Mouse (Mus musculus): ENCODE measurements around the gene Ints1.

DNA sequence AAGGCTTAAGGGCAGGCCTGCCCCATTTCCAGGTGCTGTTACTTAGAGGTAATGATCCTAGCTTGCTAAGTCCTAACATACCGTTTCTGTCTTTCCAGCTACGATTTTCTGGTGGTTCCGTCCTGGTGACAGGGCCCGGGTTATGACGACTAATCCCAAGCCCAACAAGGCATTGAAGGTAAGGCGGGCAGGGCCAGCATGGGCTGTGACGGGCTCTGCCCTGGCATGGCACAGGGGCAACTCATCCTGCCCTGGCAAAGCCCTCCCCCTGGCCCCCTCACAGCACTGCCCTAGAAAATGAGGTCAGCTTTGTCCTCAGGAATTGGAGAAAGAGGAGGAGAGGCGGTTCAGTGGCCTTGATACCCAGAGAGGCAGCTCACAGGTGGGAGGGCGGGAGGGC is 23.6 kb upstream of the Ints1 start:
- TF ChIP-seq POLR2A (IDR thresholded peaks at IDR 0.05; ENCODE audit: borderline replicate concordance, control insufficient read depth, low read depth, low read length) (no peak), CTCF (IDR thresholded peaks at IDR 0.05; ENCODE audit: control insufficient read depth, insufficient read depth, low read length) (no peak)

Data from bone marrow, adult 2 months (tissue).